Mouse (Mus musculus): ENCODE results near the gene Notch2.
"Not testable (repeated sequence)": the region's sequence is repeated elsewhere in the genome, so short reads cannot be mapped to it uniquely, and the experiment has no call there.

The Notch2 gene

GRCm38 (mm10) chr3:98031104-98031503, 17.8 kb downstream of the Notch2 start:
- no peak for DNase-seq (ENCODE audit: low spot score)

GRCm38 (mm10) chr3:98032191-98032590, 18.9 kb downstream of the Notch2 start:
- no peak for DNase-seq (ENCODE audit: low spot score)

GRCm38 (mm10) chr3:98032944-98033343, 19.6 kb downstream of the Notch2 start:
- DNase-seq (ENCODE audit: low spot score) = no peak

GRCm38 (mm10) chr3:98034622-98035593, 21.6 kb downstream of the Notch2 start:
- no peak for DNase-seq (ENCODE audit: low spot score)

GRCm38 (mm10) chr3:98036161-98036560, 22.8 kb downstream of the Notch2 start:
- DNase-seq (ENCODE audit: low spot score) = no peak

GRCm38 (mm10) chr3:98037151-98037550, 23.8 kb downstream of the Notch2 start:
- DNase-seq (ENCODE audit: low spot score) = no peak

GRCm38 (mm10) chr3:98038658-98039057, 25.3 kb downstream of the Notch2 start:
- no peak for DNase-seq (ENCODE audit: low spot score)

GRCm38 (mm10) chr3:98039223-98039622, 25.9 kb downstream of the Notch2 start:
- DNase-seq (ENCODE audit: low spot score) = no peak

- DNase-seq (ENCODE audit: low spot score) = no peak
Observed at GRCm38 (mm10) chr3:98039666-98040456, 26.5 kb downstream of the Notch2 start.

- no peak for DNase-seq (ENCODE audit: low spot score)
Observed at GRCm38 (mm10) chr3:98040836-98041235, 27.5 kb downstream of the Notch2 start.

GRCm38 (mm10) chr3:98042301-98042700, 29.0 kb downstream of the Notch2 start:
- no peak for DNase-seq (ENCODE audit: low spot score)

GRCm38 (mm10) chr3:98042955-98043456, 29.7 kb downstream of the Notch2 start:
- DNase-seq (ENCODE audit: low spot score) = peak; percentile 47

- no peak for DNase-seq (ENCODE audit: low spot score)
Observed at GRCm38 (mm10) chr3:98043669-98044068, 30.3 kb downstream of the Notch2 start.

GRCm38 (mm10) chr3:98044768-98045368, 31.5 kb downstream of the Notch2 start:
- no peak for DNase-seq (ENCODE audit: low spot score)

GRCm38 (mm10) chr3:98045465-98046148, 32.3 kb downstream of the Notch2 start:
- DNase-seq (ENCODE audit: low spot score) = no peak

- no peak for DNase-seq (ENCODE audit: low spot score)
Observed at GRCm38 (mm10) chr3:98046305-98046704, 33.0 kb downstream of the Notch2 start.

- no peak for DNase-seq (ENCODE audit: low spot score)
Observed at GRCm38 (mm10) chr3:98049671-98050070, 36.3 kb downstream of the Notch2 start.

GRCm38 (mm10) chr3:98050086-98050485, 36.8 kb downstream of the Notch2 start:
- not testable (repeated sequence) for DNase-seq (ENCODE audit: low spot score)

GRCm38 (mm10) chr3:98050492-98051406, 37.4 kb downstream of the Notch2 start:
- no peak for DNase-seq (ENCODE audit: low spot score)

GRCm38 (mm10) chr3:98051407-98051968, 38.2 kb downstream of the Notch2 start:
- DNase-seq (ENCODE audit: low spot score) = no peak

All from ovary, adult 18-20 months (tissue).